Mouse (Mus musculus): ENCODE results near the gene E2f6.

DNA sequence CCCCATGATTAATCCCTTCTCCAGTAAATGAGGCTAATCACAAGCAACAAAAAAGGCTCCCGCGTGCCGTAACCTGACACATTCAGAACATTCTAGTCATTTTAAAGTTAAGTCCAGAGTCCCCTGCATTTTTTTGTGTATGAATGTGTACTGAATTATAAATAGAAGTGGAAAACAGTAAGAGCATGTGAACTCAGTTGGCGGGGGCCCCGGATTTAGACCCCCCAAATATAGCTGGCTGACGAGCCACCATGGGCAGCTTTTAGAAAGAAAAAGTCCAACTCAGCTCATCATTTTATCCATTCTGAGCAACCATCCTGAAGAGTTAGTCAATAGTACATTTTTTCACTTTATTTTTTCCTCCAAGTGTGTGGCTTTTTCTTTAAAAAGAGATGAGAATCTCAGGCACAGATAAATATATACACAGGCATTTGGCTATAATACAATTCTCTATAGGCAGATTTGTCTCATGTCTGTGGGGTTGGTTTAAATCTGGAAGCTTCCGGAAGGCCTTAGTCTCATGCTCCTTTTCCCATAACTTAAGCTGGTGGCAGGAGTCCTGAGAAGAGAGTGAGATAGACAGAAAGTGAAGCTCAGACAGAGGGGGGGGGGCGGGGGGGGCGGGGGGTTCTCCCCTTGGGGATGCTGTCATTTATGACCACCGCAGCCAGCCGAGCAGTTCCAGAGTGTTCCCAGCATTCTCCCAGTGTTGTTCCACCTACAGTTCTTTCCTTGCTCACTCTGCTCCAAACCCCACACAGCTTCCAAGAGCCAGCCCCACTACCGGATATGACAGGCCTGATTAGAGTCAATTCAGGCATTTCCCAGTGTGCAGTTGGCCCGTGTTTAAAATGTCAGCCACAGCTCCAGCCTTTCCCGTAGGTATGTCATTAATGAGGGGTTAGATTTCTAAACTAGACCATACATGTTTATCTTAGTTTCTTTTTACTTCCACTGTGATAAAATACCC is 34.1 kb downstream of the E2f6 start:
- TF ChIP-seq GATA1 (IDR thresholded peaks at IDR 0.05; ENCODE audit: borderline replicate concordance, low read length) (no peak), FLI1 (IDR thresholded peaks at IDR 0.05; ENCODE audit: low read length) (no peak)

All from megakaryocyte, embryonic 14.5 days (primary cell).